Mouse (Mus musculus) ovary, adult 2 months (tissue): ENCODE data around the gene Dnmt1. TPM values are rescaled to one million over a fixed set of nuclear protein-coding genes. Genes with fewer than 3 reads are reported as not detected.

ENCODE experiments used
- polyA plus RNA-seq: library from polyadenylated mRNA; depleted of rRNA; stranded (reverse); fragments of >200 nt; gene quantifications from 2 replicates; pipeline ENCODE4 v1.2.3, GENCODE M21; 2012; rRNA removed

The Dnmt1 gene
- polyA plus RNA-seq: 43.4 and 50.3 TPM in 2 replicates

DNA sequence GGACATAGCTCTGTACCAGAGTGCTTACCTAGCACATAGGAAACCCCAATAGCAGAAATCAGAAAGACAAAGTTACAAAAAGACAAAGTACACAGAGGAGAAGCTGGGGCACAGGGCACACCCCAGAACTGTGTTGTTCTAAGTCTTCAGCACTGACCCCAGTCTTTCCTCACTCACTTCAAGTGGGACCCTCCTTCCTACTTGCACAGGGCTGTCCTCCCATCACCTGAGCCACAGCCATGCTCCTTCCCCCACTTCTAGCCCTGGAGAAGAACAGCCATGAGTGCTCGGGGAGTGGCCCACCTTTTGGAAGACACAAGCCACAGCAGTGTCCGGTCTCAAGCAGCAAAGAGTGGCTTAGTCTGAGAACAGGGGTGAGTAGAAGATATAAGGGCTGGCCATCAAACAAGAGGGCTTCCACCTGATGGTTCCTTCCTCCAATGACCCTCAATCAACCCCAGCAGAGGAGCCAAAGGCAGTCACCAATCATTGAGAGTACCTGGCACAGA is at the start of gene Dnmt1:
Dnmt1 (minus strand) TSS at position 459 of the 509 bp plus-strand sequence.

DNA sequence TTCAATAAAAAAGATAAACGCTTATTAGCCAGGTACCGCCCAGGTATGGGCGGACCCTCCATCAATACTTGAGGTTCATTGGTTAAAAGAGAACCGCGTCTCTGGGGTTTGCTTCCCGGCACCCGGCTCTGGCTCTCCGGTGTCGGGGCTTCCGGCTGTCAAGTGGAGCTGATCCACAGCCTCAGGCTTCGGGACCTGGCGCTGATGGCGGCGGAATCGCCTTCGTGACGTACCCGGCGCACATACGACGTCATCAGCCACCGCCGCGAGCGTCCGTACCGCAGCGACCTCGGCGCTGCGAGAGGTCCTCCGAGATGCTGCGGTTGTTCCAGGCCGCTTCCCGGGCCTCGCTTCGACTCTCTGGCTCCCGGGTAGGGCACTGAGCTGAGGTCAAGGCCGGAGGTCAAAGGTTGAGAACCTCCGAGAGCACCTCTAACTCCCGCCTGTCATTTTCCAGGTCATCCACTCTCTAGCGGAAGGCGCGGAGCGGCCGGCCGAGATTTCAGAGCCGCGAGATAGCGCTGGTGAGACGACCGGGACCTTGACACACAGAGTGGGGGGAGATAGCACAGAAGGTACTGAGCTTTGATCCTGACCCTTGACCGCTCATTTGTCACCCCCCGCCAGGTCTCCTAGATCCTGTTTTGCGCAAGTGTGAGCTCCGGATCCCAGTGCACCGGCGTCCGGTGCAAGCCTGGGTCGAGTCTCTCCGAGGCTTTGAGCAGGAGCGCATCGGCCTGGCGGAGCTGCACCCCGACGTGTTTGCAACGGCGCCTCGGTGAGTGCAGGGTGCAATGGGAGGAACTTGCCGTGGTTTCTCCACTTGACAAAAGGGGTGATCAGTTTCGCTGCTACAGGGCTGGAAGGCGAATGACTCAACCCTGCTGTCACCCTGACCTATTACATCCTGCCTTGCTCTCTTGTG is 43.2 kb upstream of the Dnmt1 start, which contains the start of gene Mrpl4:
Mrpl4 (plus strand) TSS at position 112 of the 925 bp plus-strand sequence.

DNA sequence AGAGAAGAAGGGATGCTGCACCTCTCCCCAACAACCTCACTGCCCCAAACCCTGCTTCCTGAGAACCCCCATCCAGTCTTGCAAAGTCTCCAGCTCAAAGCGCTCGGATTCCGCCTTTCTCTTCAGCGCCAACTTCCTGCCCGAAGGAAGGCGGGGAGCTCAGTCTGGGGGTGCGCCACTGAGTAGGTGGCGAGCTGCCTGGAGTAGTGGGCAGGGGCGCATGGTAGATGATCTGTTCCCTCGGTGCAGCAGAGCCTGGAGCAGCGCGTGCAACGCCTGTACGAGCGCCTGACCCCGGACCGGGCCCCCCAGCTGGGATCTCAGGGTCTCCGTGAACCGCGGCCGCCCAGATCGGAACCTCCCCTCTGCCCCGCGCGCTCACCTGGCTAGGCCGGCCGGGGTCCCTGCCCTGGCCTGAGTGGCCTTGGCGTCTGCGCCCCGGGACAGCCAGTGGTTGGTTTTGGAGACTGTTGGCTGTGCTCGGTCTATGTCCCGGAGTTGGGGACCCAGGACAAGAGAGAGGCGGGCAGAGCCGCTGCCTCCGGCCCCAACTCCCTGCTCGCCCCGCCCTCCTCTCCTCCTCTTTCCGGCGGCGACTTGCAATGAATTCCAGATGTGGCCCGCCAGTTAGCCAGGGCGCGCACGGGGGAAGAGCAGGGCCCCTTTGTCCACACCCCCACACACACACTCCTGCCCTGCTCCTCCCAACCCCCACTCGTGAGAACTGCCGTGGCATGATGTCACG is 16.7 kb upstream of the Dnmt1 start, which contains the start of gene S1pr2:
S1pr2 (minus strand) TSS at position 566 of the 745 bp plus-strand sequence.

DNA sequence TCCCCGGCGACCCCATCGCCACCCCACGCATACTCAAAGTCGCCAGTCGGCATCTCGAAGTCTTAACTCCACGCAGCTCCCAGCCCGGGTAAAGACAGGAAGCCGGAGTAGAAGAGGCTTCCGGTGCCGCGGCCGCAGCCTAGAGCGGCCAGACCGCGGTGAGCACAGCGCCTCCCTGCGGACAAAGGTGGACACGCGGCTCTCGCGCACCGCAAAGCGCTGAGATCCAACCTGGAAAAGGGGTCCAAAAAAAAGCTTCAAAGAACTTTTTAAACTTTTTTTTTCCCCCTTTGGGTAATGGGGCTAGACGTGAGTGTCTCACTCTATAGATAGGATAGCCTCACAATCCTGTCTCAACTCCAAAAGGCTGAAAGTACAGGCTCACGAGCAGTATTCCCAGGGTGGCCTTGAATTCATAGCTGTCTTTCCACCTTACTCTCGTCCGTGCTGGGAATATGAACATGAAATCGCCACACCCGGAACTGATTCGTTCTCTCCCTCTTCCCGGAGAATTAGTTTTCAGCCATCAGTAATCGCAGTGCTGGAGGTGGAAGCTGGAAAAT is 61.1 kb downstream of the Dnmt1 start, which contains the start of gene Eif3g:
Eif3g (minus strand) TSS at position 113 of the 563 bp plus-strand sequence.

DNA sequence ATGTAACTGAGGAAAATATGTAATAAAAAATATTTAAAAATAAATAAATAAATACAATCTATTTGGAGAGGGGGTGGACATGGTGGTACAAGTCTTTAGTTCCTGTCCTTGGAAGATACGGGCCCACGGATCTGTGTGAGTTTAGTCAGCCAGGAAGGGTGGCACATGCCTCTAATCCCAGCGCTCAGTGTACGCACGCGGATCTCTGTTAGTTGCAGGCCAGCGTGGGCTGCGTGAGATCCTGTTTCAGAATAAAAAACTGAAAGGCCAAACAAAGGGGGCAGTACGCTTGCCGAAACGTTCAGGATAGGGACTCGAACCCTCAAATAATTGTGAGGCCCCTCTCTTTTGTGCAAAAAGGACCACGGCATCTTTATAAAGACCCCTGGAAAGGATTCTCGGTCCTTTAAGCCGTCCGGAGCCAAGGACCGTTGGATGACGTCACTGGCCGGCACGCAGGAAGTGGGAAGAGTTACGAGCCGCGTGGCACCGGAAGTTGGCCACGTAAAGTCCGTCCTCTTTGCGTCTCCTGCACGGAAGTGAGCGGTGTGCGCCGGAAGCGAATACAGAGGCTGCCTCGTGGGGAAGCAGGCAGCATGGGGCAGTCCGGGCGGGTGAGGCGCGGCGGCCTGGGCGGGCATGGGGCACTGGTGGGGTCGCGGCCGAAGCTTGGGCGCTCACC is 71.8 kb downstream of the Dnmt1 start, which contains the start of gene Ppan:
Ppan (plus strand) TSS at position 472 of the 682 bp plus-strand sequence.

DNA sequence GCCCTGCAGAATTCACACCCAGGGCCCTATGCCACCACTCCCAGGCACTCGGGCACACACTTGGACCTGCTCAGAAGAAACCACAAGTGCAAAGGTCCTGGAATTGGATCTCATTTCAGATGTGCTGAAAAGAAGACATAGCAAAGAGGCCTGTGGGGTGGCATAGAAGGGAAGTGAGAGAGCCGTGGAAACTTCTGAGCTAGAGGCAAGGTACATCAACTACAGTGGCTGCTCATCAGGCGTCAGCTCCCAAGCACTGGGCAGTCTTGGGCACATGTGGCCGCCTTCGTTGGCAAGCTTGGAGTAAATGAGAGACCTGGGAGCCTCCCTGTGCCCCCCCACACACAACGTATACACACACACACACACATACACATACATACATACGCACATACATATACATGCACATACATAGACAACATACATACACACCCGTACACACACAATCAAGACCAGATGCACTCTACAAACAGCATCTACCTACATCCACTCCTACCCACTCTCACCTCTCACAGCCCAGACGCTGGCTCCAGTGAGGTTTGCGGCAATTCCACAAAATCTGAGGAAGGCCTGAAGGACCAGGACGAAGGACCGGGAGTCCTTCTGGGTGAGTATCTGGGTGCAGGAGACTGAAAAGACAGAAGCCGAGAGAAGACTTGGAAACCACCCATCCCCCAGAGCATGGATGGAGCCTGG is 80.4 kb downstream of the Dnmt1 start, which contains the start of gene Angptl6:
Angptl6 (minus strand) TSS at position 631 of the 696 bp plus-strand sequence.

DNA sequence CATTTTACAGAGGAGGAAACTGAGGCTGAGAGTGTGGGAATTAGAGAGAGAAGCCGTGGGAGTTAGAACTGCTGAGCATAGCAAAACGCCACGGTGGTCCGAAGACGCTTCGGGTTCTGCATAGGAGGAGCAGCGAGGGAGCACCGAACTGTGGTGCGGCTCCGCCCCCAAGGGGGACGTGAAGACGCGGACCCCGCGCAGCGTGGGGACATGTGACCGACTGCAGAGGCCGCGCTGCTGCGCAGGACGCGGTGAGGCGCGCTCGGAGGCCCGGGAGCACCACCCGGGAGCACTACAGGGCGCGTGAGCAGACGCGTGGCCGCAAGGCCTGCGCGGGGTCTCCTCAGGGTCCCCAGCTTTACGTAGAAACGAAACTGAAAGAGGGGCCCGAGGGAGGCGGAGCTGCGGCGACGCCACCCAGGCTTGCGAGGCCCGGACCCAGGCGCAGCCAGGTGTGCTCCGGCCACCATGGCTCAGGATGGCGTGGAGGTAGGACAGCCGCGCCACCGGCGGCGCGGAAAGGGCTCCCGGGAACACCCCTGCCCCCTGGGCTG is 91.2 kb downstream of the Dnmt1 start, which contains the start of gene A230050P20Rik:
A230050P20Rik (plus strand) TSS at position 195 of the 554 bp plus-strand sequence.

Other genes starting within 250 kb of the Dnmt1 start
- 23.7 and 27.4 TPM in 2 replicates for gene Olfm2, start 213.5 kb downstream of the Dnmt1 start, polyA plus RNA-seq
- 12.6 and 13.4 TPM in 2 replicates for gene Col5a3, start 144.8 kb downstream of the Dnmt1 start, polyA plus RNA-seq
- gene Rdh8, start 141.4 kb downstream of the Dnmt1 start, polyA plus RNA-seq: not detected in 2 replicates
- gene A230050P20Rik, start 91.2 kb downstream of the Dnmt1 start, polyA plus RNA-seq: 143 and 180 TPM in 2 replicates
- 7.6 and 8.4 TPM in 2 replicates for gene Angptl6, start 80.2 kb downstream of the Dnmt1 start, polyA plus RNA-seq
- 139 and 230 TPM in 2 replicates for gene Ppan, start 71.7 kb downstream of the Dnmt1 start, polyA plus RNA-seq
- gene Eif3g, start 61.3 kb downstream of the Dnmt1 start, polyA plus RNA-seq: 189 and 193 TPM in 2 replicates
- gene S1pr2, start 16.9 kb upstream of the Dnmt1 start, polyA plus RNA-seq: 23.8 and 24.0 TPM in 2 replicates
- gene Mrpl4, start 42.9 kb upstream of the Dnmt1 start, polyA plus RNA-seq: 124 and 148 TPM in 2 replicates
- 17.7 and 18.5 TPM in 2 replicates for gene Icam1, start 56.1 kb upstream of the Dnmt1 start, polyA plus RNA-seq
- 4.3 and 4.5 TPM in 2 replicates for gene Icam4, start 69.5 kb upstream of the Dnmt1 start, polyA plus RNA-seq
- gene Icam5, start 72.2 kb upstream of the Dnmt1 start, polyA plus RNA-seq: 1.1 and 1.6 TPM in 2 replicates
- 0.63 and 1.4 TPM in 2 replicates for gene Zglp1, start 107.2 kb upstream of the Dnmt1 start, polyA plus RNA-seq
- gene Gm49373, start 113.2 kb upstream of the Dnmt1 start, polyA plus RNA-seq: 0.29 and 0.60 TPM in 2 replicates
- gene Fdx1l, start 113.7 kb upstream of the Dnmt1 start, polyA plus RNA-seq: 118 and 142 TPM in 2 replicates
- 35.3 and 58.9 TPM in 2 replicates for gene Gm38431, start 132.1 kb upstream of the Dnmt1 start, polyA plus RNA-seq
- gene Raver1, start 132.1 kb upstream of the Dnmt1 start, polyA plus RNA-seq: 68.0 and 94.1 TPM in 2 replicates
- gene Tyk2, start 171.4 kb upstream of the Dnmt1 start, polyA plus RNA-seq: 31.5 and 34.2 TPM in 2 replicates
- 51.8 and 56.6 TPM in 2 replicates for gene Cdc37, start 190.1 kb upstream of the Dnmt1 start, polyA plus RNA-seq
- 9.7 and 9.9 TPM in 2 replicates for gene Pde4a, start 205.8 kb upstream of the Dnmt1 start, polyA plus RNA-seq